Mouse (Mus musculus) right cerebral cortex, adult 2 months (tissue): ENCODE data around the gene Stim2.

Experiments
- DNase-seq, 2 experiments: peaks; one replicate each; pipeline ENCODE4 v3.0.0; 2021 to 2022; ENCODE audit warnings: low spot score in 2 of 2

Stim2 gene

GRCm38 (mm10) chr5:54049145-54049733, 50.9 kb downstream of the Stim2 start:
- DNase-seq: no peak

GRCm38 (mm10) chr5:54049940-54050339, 51.6 kb downstream of the Stim2 start:
- DNase-seq: no peak

- DNase-seq: no peak
These were observed 52.8 kb downstream of the Stim2 start for GRCm38 (mm10) chr5:54051056-54051455.

GRCm38 (mm10) chr5:54052205-54052604, 53.9 kb downstream of the Stim2 start:
- no peak for DNase-seq

- DNase-seq: no peak
These were observed 55.5 kb downstream of the Stim2 start for GRCm38 (mm10) chr5:54053673-54054366.

GRCm38 (mm10) chr5:54056266-54056665, 58.0 kb downstream of the Stim2 start:
- DNase-seq: no peak

- DNase-seq: no peak
These were observed 61.7 kb downstream of the Stim2 start for GRCm38 (mm10) chr5:54059998-54060397.

- DNase-seq: peak; percentile 32 to 43
These were observed 63.8 kb downstream of the Stim2 start for GRCm38 (mm10) chr5:54062079-54062478.

GRCm38 (mm10) chr5:54067591-54067990, 69.3 kb downstream of the Stim2 start:
- no peak for DNase-seq

GRCm38 (mm10) chr5:54070549-54070948, 72.2 kb downstream of the Stim2 start:
- DNase-seq: no peak

- no peak for DNase-seq
These were observed 73.0 kb downstream of the Stim2 start for GRCm38 (mm10) chr5:54071288-54071687.

GRCm38 (mm10) chr5:54071705-54072104, 73.4 kb downstream of the Stim2 start:
- no peak for DNase-seq

- DNase-seq: no peak
These were observed 75.0 kb downstream of the Stim2 start for GRCm38 (mm10) chr5:54073291-54073690.

- no peak for DNase-seq
These were observed 81.7 kb downstream of the Stim2 start for GRCm38 (mm10) chr5:54079997-54080396.

- DNase-seq: no peak
These were observed 89.6 kb downstream of the Stim2 start for GRCm38 (mm10) chr5:54087912-54088311.

- peak; percentile 53 for DNase-seq
These were observed 99.9 kb downstream of the Stim2 start for GRCm38 (mm10) chr5:54098219-54098618.

GRCm38 (mm10) chr5:54100916-54101315, 102.6 kb downstream of the Stim2 start:
- peak; percentile 77 to 79 for DNase-seq

GRCm38 (mm10) chr5:54101318-54101717, 103.0 kb downstream of the Stim2 start:
- peak in 1 of 2 experiments; percentile 23 for DNase-seq

GRCm38 (mm10) chr5:54101960-54102359, 103.7 kb downstream of the Stim2 start:
- DNase-seq: no peak

GRCm38 (mm10) chr5:54106669-54107068, 108.4 kb downstream of the Stim2 start:
- DNase-seq: no peak

GRCm38 (mm10) chr5:54107069-54107468, 108.8 kb downstream of the Stim2 start:
- no peak for DNase-seq

GRCm38 (mm10) chr5:54109096-54109495, 110.8 kb downstream of the Stim2 start:
- no peak for DNase-seq

GRCm38 (mm10) chr5:54110789-54111188, 112.5 kb downstream of the Stim2 start:
- DNase-seq: no peak

- DNase-seq: peak; percentile 75 to 78
These were observed 115.0 kb downstream of the Stim2 start for GRCm38 (mm10) chr5:54113284-54113683.
